Mouse (Mus musculus) natural killer cell, adult 2 months (primary cell): ENCODE results near the gene Fut2.

Source experiments
- DNase-seq, 2 experiments: peaks; one replicate each; pipeline ENCODE4 v3.0.0; 2022; ENCODE audit warnings: low spot score in 2 of 2

Fut2 gene

DNA sequence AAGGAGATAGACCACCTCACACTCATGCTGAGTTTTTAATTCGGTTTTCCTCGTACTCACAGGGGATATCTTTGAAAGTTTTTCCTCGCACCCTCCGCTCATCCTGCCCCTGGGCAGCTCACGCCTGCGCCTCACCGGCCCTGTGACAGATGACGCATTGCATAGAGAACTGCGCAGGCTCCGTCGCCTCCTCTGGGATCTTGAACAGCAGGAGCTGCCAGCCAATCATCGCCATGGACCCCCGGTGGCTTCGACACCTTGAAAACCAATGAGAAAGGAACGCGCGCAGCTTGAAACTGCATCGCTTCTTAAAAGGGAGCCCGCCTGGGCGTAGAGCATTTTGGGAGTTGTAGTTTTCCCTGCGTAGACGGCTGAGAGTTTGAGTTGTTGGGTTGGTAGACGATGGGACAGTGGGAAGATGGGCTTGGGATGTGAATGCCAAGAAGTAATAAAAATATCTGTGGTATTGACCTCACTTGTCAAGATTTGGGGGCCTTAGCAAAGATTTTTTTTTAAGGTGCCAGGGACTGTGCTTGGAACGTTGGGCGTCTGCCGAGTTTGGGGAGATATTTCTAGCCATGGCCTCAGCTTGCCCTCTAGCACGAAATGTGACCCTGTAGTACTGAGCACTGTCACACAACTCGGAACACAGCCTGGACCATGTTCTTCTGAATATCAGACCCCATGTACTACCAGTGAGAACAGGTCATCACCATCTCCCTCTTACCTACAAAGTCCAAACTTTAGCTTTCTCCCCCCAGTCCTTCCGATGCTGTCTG, 27.4 kb downstream of the Fut2 start:
- no peak for DNase-seq

DNA sequence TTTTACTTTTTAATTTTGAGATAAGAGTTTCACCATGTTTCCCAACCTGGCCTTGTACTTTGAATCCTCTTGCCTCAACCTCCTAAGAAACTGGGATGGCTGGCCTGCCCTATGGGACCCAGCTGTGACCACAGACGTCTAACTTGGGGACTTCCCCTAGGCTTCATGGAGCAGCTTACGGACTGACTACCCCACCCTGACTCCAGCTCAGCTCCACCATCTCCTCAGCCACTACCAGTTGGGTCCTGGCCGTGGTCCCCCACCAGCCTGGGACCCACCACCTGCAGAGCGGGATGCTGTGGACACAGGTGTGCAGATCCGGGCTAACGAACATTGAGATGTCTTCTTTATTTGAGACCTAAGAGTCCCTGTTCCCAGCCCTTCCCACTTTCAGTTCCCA, 28.5 kb downstream of the Fut2 start:
- no peak for DNase-seq

DNA sequence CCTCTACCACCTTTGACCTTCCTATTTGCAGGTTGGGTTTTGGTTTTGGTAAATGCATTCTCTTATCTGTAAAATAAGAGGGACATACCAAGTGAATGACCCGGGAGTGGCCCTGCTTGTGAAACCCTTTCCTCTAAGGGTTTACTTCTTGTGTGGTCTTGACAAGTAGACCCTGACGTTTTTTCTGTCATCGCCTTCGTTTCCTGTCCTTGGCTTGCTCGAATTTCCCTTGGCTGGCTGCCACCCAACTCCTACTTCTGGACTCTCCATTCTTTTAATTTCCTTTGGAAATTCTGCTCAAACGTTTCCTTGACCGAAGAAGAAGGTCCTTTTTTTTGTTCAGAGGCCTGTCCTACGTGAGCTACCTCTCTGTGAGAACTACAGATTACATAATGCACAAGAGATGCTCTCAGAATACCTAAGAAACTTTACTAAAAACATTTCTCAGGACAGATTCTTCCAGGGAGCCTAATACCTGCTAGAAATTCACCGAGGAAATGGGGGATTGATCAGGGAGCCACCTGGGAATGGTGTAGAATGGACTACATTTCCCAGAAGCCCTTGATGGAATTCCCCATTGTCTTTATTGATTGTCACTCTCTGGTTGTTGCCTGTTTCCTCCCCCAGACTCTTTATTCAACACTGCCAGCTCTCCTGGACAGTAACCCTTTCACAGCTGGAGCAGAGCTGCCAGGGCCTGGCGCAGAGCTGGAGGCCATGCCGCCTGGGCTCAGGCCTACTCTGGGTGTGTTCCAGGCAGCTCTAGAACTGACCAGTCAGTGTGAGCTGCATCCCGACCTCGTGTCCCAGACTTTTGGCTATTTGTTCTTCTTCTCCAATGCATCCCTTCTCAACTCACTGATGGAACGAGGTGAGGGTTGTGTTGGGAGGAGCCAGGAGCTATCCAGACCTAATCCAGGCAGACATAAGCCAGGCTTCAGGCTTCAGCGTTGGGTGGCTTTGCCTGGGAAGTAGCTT, 30.2 kb downstream of the Fut2 start:
- no peak for DNase-seq

GRCm38 (mm10) chr7:45634946-45635681, 31.1 kb downstream of the Fut2 start:
- peak; percentile 37 to 62 for DNase-seq

GRCm38 (mm10) chr7:45632499-45632898, 33.7 kb downstream of the Fut2 start:
- DNase-seq = no peak

- no peak for DNase-seq
Measured at GRCm38 (mm10) chr7:45630064-45630907, 35.9 kb downstream of the Fut2 start.

- DNase-seq = peak; percentile 84 to 88
Measured at GRCm38 (mm10) chr7:45628364-45629294, 37.6 kb downstream of the Fut2 start.

DNA sequence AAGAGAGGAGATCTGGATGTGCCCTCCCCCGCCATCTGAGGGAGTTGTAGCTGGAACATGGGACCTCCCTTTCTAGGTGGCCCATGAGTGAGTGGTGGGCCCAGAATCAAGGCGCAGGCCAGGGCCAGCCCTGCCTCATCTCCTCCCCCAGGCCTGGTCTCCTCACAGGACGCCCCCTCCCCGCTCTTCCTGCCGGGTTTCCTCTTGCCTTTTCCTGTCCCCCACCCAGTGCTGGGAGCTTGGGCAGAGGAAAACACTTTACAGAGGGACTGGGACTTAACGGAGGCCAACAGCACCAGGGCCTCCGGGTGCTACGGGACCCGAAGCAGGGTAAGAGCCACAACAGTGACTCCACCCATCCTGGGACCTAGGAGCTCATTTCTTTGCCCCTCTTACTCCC, 38.9 kb downstream of the Fut2 start, which contains the start of gene Rasip1:
Gene Rasip1 (plus strand): TSS at position 228 of the 400 bp plus-strand sequence.
- DNase-seq = no peak

DNA sequence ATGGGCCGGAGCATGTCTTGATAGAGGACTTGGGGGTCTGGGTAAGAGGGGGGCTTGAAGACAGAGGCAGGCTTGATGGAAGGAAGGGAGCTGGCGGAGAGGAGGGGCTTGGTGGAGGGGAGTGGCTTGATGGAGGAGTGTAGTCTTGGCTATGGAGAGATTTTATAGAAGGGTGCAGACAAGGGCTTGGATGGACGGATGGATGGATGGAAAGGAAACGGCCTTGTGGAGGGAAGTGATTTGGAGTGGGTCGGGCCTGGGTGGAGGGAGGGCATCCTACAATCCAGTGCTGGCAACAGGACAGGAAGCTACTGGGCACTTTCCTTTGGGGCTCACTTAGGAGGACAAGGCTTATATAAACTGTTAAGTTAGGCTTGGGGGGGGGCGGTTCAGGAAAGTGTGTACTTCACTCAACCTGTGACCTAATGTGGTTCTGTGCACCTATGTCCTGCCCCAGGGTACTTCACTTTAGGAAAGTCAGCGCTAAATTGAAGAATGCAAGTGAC, 39.6 kb downstream of the Fut2 start:
- DNase-seq = no peak

GRCm38 (mm10) chr7:45625481-45625880, 40.7 kb downstream of the Fut2 start:
- no peak for DNase-seq

DNA sequence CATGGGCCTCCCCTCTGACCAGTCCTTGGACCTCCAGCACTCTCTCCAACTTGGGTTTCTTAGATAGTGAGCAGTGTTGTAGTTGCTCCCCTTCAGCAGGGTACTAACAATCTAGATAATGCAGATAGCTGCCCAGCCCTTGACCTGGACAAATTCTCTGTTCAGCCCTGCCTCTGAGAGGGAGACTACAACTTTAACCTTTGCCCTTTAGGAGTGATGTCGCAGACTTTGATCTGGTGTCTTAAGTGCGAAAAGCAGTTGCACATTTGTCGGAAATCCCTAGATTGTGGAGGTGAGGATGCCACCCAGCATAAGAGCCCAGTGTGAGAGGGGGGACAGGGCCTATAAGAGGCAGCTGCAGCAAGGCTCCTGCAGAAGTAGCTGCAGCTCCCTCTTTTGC, 41.5 kb downstream of the Fut2 start:
- DNase-seq = no peak

- no peak for DNase-seq
Measured at GRCm38 (mm10) chr7:45623507-45623906, 42.7 kb downstream of the Fut2 start.

DNA sequence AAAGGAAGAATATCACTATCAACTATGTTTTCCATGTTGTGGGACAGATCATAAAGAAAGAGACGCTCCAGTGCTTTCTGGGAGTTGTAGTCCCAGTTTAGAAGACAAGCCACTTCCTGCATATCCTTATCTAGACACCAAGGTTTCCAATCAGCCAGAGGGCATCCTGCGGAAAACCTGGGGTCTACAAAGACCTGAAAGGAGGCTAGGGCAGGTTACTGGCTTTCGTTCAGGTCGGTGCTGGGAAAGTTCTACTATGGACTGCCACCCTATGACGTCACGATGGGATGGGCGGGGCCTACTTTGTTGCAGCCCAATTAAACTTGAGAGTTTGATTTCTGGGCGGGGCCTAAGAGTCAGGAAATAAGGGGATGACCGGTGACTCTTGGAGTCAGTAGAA, 44.8 kb downstream of the Fut2 start, which contains the start of gene Izumo1:
Gene Izumo1 (plus strand): TSS at position 369 of the 400 bp plus-strand sequence.
- DNase-seq = peak in 1 of 2 experiments; percentile 22

GRCm38 (mm10) chr7:45619592-45619991, 46.6 kb downstream of the Fut2 start:
- no peak for DNase-seq

DNA sequence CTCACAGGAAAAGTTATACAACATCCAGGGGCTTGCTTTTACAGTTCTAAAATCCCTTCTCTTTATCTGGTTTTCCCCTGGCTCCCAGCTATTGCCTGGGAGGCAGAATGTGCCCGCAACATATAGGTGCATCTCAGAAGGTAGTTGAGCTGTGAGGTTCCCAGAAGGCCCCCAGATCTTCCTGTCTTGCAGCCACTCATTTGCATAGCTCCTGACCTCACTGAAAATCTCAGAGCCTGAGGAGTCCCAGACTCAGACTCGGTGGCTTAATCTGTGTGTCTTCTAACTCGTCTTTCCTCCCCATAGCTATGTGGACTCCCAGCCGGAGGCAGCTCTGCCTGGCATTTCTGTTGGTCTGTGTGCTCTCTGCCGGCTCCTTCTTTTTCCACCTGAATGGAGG, 47.9 kb downstream of the Fut2 start:
- no peak for DNase-seq

DNA sequence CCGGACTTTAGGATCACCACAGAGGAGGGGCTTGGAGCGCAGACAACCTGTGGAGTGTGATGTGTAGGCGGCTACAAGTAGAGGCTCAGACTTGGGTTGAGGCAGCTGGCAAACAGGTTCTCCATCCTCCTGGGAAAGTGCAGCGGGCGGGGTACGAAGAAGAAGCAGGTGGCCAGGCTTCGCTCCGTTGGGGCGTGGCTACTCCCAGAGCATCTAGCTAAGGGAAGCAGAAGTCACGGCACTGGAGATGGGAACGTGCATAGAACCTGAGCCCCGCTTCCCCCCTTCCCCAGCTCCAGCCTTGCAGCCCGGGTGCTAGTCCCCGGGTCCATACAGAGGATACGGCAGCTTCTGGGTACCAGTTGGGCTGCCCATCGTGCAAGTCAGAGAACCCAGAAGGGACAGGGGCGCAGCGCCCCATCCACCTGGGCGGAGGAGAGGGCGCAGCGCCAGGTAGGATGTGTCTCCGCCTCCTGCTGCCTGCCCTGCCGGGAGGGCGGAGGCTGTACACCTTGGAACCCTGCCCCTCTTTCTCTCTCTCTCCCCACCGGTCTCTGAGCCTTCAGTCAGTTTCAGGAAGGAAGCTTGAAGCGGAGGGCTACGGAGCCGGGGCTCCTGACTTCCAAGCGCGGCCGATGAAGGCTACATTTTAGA, 49.0 kb downstream of the Fut2 start, which contains the start of gene Fut1:
Gene Fut1 (plus strand): TSS at position 248 of the 654 bp plus-strand sequence.
- DNase-seq = no peak

DNA sequence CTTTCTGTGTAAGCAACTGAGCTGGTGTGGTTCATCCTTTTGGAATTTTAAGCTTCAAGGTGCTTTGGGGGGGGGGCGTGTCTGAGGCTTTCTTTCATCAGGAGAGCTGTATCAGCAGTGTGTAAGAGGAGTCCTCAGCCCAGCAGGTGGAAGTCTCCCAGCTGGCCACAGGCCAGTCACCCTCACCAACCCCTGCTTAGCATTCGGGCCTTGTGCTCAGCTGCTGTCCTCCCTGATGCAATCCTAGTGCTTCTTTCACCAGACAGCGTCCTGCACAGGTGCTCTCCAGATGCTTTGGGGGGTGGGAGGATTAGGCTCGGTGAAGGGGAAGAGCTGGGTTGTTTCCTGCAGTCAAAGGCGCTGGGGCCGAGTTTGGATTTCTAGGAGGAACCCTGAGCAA, 49.9 kb downstream of the Fut2 start:
- DNase-seq = no peak

- no peak for DNase-seq
Measured at GRCm38 (mm10) chr7:45609511-45609910, 56.7 kb downstream of the Fut2 start.
